Mouse (Mus musculus) CH12.LX (cell line): ENCODE data around the gene Ctbs.

Experiments used
- CTCF ChIP-seq, 2 experiments: IDR thresholded peaks in 1 of 2; conservative IDR thresholded peaks in 1 of 2; 2 replicates each; pipeline ENCODE4 v1.5.1; 2011 to 2012; ENCODE audit warnings: low read depth in 2 of 2, low read length in 2 of 2, improper control_type of control experiment in 1 of 2, inconsistent platforms in 1 of 2, mild to moderate bottlenecking in 1 of 2, moderate library complexity in 1 of 2
- EP300 ChIP-seq: IDR thresholded peaks from 2 replicates; pipeline ENCODE4 v1.6.1; 2011; ENCODE audit warnings: low read length, improper control_type of control experiment
- GABPA ChIP-seq: IDR thresholded peaks from 2 replicates; pipeline ENCODE4 v1.6.1; 2012; ENCODE audit warnings: low read depth, low read length, improper control_type of control experiment, inconsistent platforms; ENCODE audit not compliant: insufficient replicate concordance
- KAT2A ChIP-seq: IDR thresholded peaks from 2 replicates; pipeline ENCODE4 v1.6.1; 2012; ENCODE audit warnings: low read length, improper control_type of control experiment, inconsistent platforms; ENCODE audit not compliant: insufficient replicate concordance
- MAFK ChIP-seq: IDR thresholded peaks from 2 replicates; pipeline ENCODE4 v1.6.1; 2011; ENCODE audit warnings: low read length, improper control_type of control experiment; ENCODE audit not compliant: insufficient replicate concordance
- MAX ChIP-seq: IDR thresholded peaks from 2 replicates; pipeline ENCODE4 v1.6.1; 2011; ENCODE audit warnings: low read length, improper control_type of control experiment
- MEF2A ChIP-seq: IDR thresholded peaks from 2 replicates; pipeline ENCODE4 v1.6.1; 2014; ENCODE audit warnings: low read depth, mild to moderate bottlenecking, inconsistent platforms, low read length, improper control_type of control experiment, borderline replicate concordance
- POLR2A ChIP-seq: IDR thresholded peaks from 2 replicates; pipeline ENCODE4 v1.6.1; 2011; ENCODE audit warnings: low read depth, mild to moderate bottlenecking, improper control_type of control experiment, low read length
- RCOR1 ChIP-seq: conservative IDR thresholded peaks from 2 replicates; pipeline ENCODE4 v1.6.1; 2012; ENCODE audit warnings: low read depth, mild to moderate bottlenecking, inconsistent platforms, low read length, improper control_type of control experiment
- ZNF384 ChIP-seq: IDR thresholded peaks from 2 replicates; pipeline ENCODE4 v1.6.1; 2012; ENCODE audit warnings: low read depth, low read length, improper control_type of control experiment, inconsistent platforms

DNA sequence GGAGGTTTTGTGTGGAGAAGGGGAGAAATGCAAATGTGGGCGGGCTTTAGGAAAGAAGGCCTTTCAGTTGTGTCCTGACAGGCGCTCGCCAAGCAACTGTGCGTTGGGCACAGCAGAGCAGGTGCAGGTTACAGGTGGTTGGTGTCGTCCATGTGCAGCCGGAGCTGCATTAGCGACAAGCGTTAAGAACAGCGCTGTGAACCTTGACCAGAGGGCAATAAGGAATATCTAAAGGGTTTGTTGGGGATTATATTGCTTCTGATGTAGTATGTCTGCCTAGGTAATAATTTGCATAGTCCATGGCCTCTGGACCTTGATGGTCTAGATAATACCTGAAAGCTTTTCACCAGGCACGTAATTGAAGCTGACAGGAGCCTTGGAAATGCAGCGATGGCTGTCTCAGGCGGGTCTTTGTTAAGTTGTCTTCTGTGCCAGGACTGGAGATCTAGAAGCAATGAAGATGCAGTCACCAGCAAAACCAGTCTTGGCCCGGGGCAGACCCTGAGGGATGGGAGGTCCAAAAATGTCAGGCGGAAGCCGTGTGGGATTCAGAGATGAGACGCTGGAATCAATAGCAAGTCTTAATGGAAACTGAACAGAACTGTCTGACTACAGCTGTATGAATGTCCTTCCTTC is 42.4 kb upstream of the Ctbs start:
- TF ChIP-seq RCOR1 (no peak), POLR2A (no peak), MAX (no peak), MEF2A (no peak), CTCF (conservative IDR thresholded peaks at IDR 0.05 in 1 of 2, IDR thresholded peaks at IDR 0.05 in 1 of 2; ENCODE audit: low read depth in 2 of 2, low read length in 2 of 2) (no peak), MAFK (no peak), KAT2A (no peak), EP300 (no peak), GABPA (no peak), ZNF384 (no peak)
